Mouse (Mus musculus) layer of hippocampus, adult 9-11 months (tissue): Measurements from ENCODE around the gene St8sia2.
A peak's percentile ranks its signal among the peaks of the same experiment; 100 is the strongest.
"Not testable (repeated sequence)": the region's sequence is repeated elsewhere in the genome, so short reads cannot be mapped to it uniquely, and the experiment has no call there.

Experiments used
- DNase-seq: peaks from one replicate; pipeline ENCODE4 v3.0.0; 2022

St8sia2 gene

DNA sequence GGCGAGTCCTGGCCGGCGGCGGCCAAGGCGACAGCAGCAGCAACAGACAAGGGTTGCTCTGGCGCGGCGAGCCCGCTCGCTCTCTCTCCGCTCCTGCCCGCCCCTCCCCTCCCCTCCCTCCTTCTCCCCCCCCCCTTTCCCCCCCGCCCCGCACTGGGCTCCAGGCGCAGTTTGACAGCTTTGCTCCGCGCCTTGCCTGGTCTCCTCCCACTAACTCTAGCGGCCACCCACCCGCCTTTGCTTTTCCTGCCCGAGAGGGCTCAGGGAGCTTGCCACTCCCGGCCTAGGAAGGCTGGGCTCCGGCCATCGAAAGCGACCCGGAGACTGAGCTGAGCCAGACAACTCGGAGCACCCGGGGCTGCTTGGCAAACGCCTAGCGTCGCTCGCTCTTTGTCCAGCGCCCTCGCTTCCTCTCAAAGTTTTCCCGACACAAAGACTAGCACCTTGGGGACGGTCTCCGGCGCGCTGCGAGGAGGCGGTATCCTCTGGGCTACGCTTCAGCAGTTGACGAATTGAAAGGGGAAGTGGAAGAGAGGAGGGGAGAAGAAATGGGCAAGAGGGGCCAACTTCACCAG, at the start of gene St8sia2:
Gene St8sia2 (minus strand): TSS at position 90 of the 575 bp plus-strand sequence.
- no peak for DNase-seq

DNA sequence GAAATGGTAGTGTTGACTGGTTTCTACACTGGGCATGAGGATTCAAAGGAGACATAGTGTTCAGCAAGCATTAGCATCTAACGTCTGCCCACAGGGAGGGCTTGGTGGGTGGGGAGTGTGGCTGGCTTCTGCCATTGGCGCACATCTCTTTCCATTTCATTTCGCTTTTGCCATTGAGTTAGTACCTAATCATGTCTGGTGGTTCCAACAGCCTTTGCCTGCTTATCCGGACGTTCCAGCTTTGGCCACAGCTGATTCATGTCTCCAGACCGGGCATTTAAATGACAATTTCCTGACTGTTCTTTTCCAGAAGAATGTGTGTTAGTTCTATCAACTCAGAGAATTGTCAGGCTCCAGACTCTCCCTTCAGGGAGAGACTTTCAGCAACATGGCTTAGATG, 47.6 kb upstream of the St8sia2 start:
- no peak for DNase-seq

DNA sequence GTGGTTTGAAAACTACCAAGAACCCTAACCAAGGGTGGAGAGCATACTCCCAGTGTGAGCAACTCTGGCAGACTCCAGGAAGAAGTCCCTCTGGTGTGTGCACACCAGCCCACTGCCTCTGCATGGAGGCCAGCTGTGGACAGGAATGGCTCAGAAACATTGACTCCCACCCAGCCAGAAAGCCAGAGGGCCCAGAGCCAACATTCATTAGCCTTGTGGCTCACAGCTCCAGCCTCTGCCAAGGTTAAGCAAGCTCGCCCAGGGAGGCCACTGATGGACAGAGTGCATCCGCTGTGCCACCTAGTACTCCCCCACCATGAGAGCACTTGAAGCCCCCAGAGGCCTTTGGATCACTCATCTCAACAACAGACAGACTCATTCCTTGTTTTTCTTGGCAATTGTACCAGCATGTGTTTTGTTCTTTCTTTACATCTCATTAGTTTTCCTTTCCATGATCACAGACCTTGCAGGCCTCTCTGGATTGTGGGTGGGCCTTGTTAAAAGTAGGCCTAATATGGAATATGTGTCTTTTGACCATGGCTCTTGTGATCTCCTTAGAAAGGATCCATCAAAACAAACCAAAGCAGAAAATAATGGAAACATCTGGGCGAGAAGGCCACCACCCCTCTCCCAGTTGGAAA, 46.9 kb upstream of the St8sia2 start:
- DNase-seq = no peak

DNA sequence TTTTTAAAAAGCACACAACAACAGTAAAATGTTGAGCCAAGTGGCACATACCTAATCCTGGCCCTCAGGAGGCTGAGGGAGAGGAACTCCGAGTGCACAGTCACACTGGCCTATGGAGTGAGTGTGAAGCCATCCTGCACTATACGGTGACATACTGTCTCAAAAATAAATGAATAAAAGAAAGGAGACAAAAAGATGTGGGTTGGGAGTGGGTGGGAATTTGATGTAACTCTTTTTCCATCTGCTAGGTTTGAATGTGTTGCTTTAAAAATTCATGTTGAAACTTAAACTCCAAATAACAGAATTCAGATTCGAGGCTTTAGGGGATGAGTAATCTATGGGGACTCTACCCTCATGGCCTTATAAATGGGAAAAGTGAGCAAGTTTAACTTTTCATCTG, 46.2 kb upstream of the St8sia2 start:
- peak; percentile 7 for DNase-seq

DNA sequence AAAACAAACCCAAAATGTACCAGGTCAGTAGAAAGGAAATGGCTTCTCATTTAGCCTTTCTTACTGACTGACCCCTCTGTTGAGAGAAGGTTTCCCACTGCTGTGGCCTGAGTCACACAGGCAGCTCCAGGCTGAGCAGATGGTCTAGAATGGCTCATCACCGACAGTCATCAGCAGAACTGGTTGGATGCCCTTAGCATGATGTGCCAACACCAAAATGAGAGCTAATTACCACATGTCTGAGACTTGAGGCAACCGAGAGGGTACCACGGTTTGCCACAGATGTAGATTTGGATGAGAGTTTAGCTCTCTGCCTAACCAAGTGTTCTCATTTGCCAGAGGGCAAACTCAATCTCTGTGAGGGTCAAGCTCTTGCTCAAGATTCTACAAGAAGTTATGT, 42.3 kb upstream of the St8sia2 start:
- peak; percentile 25 for DNase-seq

DNA sequence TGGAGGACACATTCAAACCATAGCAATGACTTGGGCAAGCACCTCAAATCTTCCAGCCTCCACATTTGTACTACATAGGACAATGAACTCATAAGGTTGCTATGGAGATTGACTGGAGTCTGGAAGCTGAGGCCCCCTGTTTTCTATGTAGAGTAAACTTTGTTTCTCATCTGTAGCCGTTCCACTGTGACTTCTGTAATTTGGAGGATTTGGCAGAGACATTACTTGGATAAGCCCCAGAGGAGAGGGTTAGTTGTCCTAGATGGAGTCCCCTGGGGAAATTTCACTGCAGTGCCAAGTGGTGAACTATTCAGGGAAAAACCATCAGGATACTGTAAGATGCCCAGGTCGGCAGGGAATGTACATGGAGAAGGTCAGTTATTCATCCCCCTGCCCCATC, 34.1 kb upstream of the St8sia2 start:
- DNase-seq = no peak

DNA sequence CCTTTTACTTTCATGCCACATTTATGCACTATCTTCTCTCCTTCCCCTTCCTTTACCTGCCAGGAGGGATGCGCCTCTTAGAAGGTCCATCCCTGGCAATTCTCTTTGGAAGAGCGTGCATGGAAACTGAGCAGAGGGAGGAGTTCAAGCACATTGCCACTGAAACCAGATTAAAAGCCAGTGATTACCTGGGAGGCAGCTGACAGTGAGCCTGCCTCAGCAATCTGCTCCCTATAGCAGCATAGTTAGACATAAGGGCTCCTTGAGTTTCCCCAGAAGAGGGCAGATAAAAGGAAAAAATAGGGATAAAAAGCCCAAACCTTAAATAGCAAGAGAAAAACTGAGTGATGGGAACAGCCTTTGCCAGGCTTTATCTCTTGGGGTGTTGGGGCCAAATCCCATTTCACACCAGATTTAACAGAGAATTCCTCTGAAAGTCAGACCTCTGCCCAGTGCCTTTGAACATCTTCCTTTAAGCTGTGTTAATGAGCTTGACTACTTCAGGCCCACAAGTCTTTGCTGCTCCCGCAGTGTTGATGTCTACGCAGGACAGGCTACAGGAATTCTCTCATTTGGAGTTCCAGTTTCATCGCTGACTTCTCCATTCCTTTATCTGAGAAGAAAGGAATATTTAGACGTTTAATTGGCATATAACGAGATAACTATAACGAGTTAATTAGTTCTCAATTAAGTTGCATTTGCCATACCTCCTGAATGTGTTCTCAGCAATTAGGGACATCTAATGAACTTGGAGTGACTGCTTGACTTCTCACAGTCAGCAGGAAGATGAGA, 31.9 kb upstream of the St8sia2 start:
- DNase-seq = no peak

DNA sequence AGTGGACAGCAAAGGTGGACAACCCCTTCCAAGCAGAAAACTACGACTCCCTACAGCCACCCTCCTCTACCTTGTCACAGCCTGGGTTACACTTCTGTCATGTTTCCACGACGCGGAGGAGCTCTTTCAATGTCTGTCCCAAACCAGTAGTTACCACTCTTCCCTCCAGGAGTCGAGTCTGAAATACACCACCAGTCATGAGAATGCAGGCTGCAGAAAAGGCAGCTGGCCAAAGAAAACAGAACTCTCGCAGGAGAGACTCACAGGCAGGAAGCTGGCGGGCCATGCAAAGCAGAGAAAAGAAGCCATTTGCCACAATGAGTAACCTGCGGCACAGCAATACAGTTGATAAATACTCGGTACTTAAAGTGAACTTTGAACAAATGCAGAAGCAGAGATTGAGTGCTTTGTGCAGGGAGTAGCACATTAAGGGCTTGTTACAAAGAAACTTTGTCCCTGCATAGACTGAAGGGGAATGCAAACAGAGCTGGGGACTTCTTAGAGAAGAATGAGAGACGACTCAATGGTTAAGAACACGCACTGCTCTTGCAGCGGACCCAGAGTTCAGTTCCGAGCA, 30.2 kb upstream of the St8sia2 start:
- DNase-seq = no peak

DNA sequence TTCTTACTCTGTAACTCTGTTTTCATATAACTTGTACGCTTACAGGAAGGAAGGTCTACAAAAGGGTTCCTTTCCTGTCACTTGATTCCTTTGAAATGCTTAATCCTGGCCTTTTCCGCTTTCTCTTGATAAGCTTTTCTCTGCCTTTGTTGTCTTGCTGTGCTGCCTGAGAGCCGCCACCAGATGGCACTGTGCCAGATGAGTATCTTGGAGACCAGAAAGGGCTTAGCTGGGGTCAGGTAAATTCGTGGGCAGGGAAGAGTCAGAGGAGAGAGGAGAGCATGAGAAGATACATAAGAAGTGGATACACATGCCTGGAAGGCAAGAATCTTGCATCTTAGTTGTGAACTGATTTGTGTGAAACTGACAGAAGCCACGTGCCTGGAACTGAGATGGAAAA, 11.5 kb upstream of the St8sia2 start:
- DNase-seq = peak; percentile 35

DNA sequence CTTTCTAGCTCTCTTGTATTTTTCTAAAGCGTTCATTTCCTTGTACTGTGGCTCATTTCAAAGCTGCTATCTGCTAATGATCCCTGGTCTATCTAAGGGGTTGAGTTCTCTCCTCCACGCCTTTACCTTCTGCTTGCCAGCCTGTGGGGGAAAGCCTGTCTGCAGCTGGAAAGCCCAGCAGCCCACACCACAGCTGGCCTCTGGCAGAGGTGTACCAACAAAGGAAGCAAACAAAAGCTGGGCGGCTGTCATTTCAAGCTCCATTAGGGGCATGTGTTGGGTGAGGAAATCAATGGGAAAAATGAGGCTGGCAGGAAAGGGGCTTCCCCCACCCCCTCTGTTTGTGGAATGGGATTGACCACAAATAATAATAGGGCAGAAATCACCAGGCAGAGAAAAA, 10.7 kb upstream of the St8sia2 start:
- no peak for DNase-seq

DNA sequence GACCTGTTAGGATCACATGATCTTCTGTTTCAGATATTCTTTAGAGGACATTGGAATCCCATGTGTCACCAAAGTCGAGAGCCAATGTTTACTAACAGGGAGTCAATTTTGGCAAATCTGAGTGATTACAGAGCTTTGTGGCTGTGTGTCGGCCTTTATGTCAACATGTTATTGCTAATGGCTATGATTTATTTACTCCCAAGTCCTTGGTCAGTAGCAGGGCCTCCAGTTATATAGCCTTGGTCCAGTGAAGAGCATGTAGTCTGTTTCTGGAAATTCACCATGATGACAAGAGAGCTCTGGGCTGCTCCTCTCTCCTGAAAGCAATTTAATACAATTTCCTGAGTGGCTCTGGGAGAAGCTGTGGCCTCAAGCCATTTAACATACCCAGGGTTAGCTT, 9.1 kb upstream of the St8sia2 start:
- no peak for DNase-seq

DNA sequence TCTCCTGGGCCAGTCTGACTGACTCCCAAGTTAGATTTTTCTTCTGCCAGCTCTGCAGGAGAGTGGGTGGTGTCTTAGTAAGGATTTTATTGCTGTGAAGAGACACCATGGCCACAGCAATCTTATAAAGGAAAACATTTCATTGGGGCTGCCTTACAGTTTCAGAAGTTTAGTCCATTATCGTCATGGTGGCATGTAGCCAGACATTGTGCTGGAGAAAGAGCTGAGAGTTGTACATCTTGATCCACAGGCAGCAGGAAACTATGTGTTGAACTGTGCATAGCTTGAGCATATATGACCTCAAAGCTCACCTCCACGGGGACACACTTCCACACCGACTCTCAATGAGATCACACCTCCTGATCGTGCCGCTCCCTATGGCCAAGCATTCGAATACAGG, 8.3 kb upstream of the St8sia2 start:
- no peak for DNase-seq

DNA sequence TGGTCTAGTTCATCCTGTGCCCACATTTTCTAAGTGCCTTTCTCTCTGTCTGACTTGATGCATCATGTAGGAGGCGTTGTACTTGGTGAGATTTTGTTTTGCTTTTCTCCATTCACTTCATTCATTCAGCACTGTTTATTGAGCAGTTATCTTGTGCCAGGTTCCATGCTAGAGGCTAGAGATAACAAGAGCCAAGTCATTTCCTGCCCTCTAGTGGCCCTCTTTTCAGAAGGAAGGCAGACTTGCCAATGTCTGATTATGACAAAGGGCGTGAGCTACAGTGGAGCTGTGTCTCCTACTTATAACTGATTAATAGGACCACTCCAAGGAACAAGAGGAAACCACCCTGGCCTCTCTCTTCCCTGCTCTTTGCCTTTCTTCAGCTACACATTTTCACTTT, 3.1 kb upstream of the St8sia2 start:
- no peak for DNase-seq

DNA sequence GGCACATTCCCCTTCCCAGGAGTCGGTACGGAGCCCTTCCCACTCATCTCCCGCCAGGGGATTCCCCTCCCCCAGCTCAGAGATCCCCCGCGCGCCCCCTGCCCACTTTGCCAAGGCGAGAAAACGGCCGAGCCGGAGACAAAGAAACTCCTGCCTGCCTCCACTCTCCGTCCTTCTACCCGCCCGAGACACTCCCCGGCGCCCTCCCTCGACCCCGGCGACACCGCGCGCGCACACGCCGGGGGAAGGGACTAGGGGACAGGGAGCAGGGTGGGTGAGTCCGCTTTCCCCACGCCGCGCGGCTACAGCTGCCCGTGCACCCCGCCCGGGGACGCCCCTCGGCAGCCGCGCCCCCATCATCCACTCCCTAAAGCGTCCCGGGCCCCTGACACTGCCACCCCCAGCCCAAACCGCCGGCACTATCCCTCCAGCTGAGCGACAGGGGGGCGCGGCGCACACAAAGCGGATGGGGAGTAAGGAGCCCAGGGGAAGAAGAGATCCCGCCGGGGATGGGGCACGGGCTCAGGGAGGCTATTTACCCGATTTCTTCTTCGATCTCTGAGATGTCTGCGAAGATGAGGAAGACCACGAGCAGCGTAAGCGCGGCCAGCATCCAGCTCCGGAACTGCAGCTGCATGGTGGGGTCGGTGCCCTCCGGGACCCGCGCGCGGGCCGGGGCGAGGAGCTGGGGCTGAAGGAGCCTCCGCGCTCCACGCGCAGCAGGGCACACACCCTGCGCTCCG, 461 bp downstream of the St8sia2 start:
- no peak for DNase-seq

DNA sequence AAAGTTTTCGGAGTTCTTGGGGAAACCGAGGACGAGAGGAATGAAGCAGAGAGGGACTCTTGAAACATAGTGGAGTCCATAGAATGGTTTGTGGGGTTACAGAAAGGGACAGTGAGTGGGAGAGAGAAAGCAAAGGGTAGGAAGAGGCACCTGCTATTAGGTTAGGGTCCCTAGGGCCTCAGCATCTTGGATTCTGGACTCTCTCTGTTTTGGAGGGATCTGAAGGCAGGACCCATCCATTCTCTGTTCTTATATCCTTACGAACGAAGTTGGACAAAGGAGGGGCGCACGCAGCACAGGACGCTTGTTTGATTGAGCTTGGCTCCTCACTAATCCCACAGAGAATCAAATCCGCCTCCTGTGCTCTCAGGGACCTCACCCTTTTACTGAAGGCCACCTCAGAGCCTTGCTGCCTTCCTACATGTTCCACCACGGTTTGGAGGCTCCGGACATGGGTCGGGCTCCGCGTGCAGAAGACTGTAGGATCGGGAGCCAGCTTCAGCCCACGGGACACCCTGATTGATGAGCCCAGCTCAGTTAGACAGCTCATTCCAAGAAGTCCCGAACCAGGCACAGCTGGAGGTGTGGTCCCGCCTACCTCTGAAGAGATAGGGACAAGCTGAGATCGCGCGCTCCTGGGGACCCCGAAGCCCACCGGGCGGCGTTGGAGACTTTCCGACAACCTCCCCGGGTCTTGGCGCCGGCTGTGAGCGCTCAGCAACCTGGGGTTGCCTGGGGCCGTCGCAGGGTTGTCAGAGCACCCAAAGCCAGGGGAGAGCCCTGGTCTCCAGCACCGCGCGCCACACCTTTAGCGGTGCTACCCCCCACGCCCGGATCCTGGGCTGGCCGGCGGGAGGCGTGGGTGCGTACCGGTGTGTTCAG, 1.3 kb downstream of the St8sia2 start:
- no peak for DNase-seq

DNA sequence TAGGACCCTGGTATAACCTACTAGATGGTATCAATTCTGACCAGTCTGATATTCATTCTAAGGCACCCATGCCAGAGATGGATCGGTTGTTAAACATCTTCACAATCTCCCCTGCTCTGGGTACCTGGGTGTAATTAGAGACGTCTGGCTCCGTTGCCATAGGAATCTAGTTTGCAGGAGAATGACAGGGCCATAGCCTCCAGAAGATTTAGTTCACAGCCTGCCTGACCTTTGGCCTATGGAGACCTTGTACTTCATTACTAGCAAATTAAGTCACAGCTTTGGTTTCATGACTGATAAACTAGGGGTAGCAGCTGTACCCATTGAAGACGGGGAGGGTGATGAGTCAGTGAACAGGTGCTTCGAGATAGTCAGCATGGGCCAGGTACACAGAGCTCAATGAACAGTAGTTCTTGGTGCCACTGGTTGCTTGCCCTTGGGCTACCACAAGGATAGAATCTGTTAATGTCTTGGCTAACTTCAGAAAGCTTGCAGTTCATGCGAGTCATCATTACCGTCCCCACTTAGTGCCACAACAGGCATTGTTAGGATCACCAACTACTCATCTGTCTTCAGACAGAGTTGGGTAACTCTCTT, 4.4 kb downstream of the St8sia2 start:
- no peak for DNase-seq

DNA sequence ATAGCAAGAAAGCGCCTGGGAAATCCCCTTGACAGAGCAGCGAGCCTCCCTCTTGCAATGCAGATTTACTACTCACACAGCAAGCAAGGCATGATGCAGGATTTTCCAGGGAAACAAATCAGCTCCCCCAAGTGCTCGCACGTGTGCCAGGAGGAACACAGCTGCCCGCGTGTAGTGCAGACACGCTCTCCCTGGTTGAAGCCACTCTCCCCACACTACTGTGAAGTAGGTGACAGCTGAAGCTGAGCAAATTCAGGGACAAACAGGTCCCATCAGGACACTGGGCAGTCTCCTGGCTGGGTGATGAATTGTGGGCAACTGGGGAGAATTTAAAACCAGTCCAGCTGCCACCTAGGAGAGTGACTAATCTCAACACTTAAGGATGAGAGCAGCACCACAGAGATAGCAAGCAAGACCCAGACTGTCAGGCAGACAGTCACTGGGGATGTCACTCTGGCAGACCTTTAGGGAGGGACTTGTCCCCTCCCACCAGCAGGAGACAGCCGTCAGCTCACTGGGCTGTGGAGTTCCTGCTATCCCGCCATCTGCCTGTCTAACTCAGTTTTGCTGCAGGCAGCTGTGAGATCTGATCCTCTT, 6.6 kb downstream of the St8sia2 start:
- DNase-seq = peak; percentile 8

DNA sequence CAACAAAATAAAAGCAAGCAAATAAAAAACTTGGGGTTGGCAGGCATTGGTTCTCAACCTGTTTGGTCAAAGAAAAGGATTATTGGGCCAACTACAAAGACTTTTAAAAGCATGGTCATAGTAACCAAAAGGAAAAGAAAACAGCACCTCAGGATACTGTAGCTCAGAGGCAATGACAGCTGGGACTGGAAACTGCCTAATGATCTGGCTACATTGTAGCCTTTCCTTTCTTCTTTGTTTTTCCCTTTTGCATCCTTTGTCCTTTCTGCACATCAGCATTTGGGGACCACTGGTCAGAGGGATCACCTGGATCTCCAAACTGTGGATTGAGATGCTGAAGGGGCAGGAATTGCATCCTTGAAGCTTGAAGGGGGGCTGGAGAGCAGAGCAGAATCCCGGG, 7.1 kb downstream of the St8sia2 start:
- no peak for DNase-seq

DNA sequence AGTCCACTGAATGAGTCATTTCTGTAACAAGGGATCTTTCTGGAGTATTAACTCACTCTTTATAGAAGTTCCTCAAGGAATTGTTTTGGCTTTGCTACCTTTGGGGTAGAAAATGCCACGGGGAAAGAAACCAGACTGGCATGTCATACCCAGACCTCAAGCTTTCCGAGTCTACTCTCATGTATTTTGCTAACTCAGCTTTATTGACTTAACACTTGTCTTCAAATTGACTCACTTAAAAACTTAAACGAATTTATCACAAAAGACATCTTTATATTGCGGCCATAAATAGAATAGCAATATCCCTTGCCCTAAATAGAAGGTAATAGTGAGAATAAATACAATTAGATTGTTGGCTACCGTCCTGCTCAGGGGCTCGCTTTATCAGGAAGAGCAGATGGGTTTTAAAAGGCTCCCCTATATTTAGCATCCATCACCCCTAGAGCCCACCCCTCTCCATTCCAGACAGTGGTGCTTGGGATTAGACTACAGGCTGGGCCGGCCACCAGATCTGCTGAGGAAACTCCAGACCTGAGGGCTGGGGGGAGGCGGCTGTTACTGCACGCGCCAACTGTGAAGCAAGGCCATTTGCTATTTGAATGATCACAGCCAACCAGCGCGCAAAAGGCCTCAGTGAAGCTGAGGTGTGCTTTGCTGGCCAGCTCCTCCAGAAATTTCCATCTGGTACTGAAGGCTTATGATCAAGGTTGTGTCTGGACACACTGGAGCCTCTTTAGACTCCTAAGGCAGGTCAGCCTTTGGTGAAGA, 12.6 kb downstream of the St8sia2 start:
- DNase-seq = no peak

DNA sequence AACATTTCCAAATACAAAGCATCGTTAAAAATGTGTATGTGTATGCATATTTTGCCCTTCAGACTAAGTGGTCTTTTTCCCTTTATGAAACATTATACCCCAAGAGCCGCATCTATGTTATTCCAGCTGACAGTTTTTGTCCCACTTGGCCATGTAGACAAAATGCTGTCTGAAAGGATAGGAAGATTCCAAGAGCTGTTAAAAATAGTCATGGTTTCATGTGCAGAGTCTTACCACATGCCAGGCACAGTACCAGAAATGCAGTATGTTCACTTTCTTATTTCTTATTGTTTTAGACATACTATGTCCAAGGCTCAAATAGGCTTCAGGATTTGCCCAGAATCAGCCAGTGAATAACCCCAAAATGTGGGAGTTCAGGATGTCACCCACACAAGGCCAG, 24.1 kb downstream of the St8sia2 start:
- no peak for DNase-seq

DNA sequence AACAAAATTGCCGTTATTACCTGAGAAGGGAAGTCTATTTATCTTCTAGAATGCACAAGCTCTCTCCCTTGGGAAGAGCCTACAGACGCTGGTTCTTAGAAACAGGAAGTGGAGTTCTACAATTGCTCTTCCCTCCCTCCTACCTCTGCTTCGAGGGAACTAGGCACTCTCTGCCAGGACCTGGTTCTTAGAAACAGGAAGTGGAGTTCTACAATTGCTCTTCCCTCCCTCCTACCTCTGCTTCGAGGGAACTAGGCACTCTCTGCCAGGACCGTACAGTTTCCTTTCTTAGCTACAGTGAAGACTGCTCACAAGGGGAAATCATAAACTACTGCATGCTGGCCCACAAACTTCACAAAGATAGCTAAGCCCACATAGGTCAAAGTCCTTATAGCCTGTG, 41.3 kb downstream of the St8sia2 start:
- DNase-seq = not testable (repeated sequence)
